Mouse (Mus musculus): ENCODE measurements at regions not wholly inside any gene's neighbourhood (a gene's known extent, or its start where the extent isn't known, plus 50 kb on each side); places are given as distances from the start of the nearest gene placed in this dataset.
A peak's percentile ranks its signal among the peaks of the same experiment; 100 is the strongest.
"Not testable (repeated sequence)": the region's sequence is repeated elsewhere in the genome, so short reads cannot be mapped to it uniquely, and the experiment has no call there.

GRCm38 (mm10) chr2:146724924-146725555 is 130.6 kb upstream of the Kiz start:
- no peak for DNase-seq

- no peak for DNase-seq
Measured at GRCm38 (mm10) chr2:146728693-146729092, 127.0 kb upstream of the Kiz start.

- DNase-seq: no peak
Measured at GRCm38 (mm10) chr2:146731081-146731480, 124.6 kb upstream of the Kiz start.

- not testable (repeated sequence) for DNase-seq
Measured at GRCm38 (mm10) chr2:146732891-146733290, 122.8 kb upstream of the Kiz start.

- no peak for DNase-seq
Measured at GRCm38 (mm10) chr2:146744396-146744795, 111.3 kb upstream of the Kiz start.

GRCm38 (mm10) chr2:146745012-146745682 is 110.5 kb upstream of the Kiz start:
- DNase-seq: no peak

GRCm38 (mm10) chr2:146745683-146746047 is 110.0 kb upstream of the Kiz start:
- DNase-seq: no peak

- no peak for DNase-seq
Measured at GRCm38 (mm10) chr2:146753988-146754387, 101.7 kb upstream of the Kiz start.

GRCm38 (mm10) chr2:146763522-146764144 is 92.0 kb upstream of the Kiz start:
- DNase-seq: no peak

GRCm38 (mm10) chr2:146764313-146765255 is 91.1 kb upstream of the Kiz start:
- peak; percentile 17 for DNase-seq

GRCm38 (mm10) chr2:146774876-146775275 is 80.8 kb upstream of the Kiz start:
- DNase-seq: no peak

GRCm38 (mm10) chr2:146787132-146787810 is 68.4 kb upstream of the Kiz start:
- no peak for DNase-seq

GRCm38 (mm10) chr2:146787811-146788455 is 67.7 kb upstream of the Kiz start:
- no peak for DNase-seq

GRCm38 (mm10) chr2:146792844-146793420 is 62.7 kb upstream of the Kiz start:
- no peak for DNase-seq

- DNase-seq: no peak
Measured at GRCm38 (mm10) chr2:146802973-146803372, 52.7 kb upstream of the Kiz start.

Data from kidney, adult 18-20 months (tissue).